Mouse (Mus musculus) midbrain, embryonic 13.5 days (tissue): ENCODE results near the gene Olfr541. TPM values are rescaled to one million over a fixed set of nuclear protein-coding genes. Genes with fewer than 3 reads are reported as not detected.
"Not testable (repeated sequence)": the region's sequence is repeated elsewhere in the genome, so short reads cannot be mapped to it uniquely, and the experiment has no call there.

Experiments
- ATAC-seq: fragments of 200-750 bp; cut with Nextera tagmentation; 2 replicates; pipeline ENCODE4 v1.8.0; 2017; ENCODE audit warnings: mild to moderate bottlenecking, moderate TSS enrichment, moderate library complexity
- H3K27ac ChIP-seq: fragments of 300-500 bp; sonication (generic); 2 replicates; pipeline ENCODE4 v1.5.1; 2015; ENCODE audit warnings: inconsistent platforms, mild to moderate bottlenecking, moderate library complexity
- H3K27me3 ChIP-seq: fragments of 300-500 bp; sonication (generic); 2 replicates; pipeline ENCODE4 v1.6.1; 2015; ENCODE audit warnings: mild to moderate bottlenecking, inconsistent platforms
- H3K36me3 ChIP-seq: fragments of 300-500 bp; sonication (generic); 2 replicates; pipeline ENCODE4 v1.6.1; 2015; ENCODE audit warnings: mild to moderate bottlenecking, inconsistent platforms
- H3K4me1 ChIP-seq: fragments of 300-500 bp; sonication (generic); replicated peaks from 2 replicates; pipeline ENCODE4 v1.6.1; 2015; ENCODE audit warnings: inconsistent platforms
- H3K4me2 ChIP-seq: fragments of 300-500 bp; sonication (generic); replicated peaks from 2 replicates; pipeline ENCODE4 v1.6.1; 2015; ENCODE audit warnings: moderate library complexity, mild to moderate bottlenecking, inconsistent platforms
- H3K4me3 ChIP-seq: fragments of 300-500 bp; sonication (generic); replicated peaks from 2 replicates; pipeline ENCODE4 v1.5.1; 2015; ENCODE audit warnings: mild to moderate bottlenecking, inconsistent platforms
- H3K9ac ChIP-seq: fragments of 300-500 bp; sonication (generic); replicated peaks from 2 replicates; pipeline ENCODE4 v1.6.1; 2015; ENCODE audit warnings: mild to moderate bottlenecking, inconsistent platforms
- H3K9me3 ChIP-seq: fragments of 300-500 bp; sonication (generic); 2 replicates; pipeline ENCODE4 v1.6.1; 2016; ENCODE audit warnings: mild to moderate bottlenecking, inconsistent platforms
- WGBS: fragments of 180-500 bp; shearing (Covaris S2); methylation state at CpG from one replicate; pipeline ENCODE4 v1.1.7; 2015; 5-methylcytosine and 5-hydroxymethylcytosine counted together
- polyA plus RNA-seq: library from polyadenylated mRNA; unstranded; fragments of >200 nt; fragmentation: Nextera tagmentation; extraction: Ambion mirVana; gene quantifications from 2 replicates; pipeline ENCODE4 v1.2.1, GENCODE M21; 2015

Gene Olfr541
- not detected in 2 replicates for polyA plus RNA-seq

DNA sequence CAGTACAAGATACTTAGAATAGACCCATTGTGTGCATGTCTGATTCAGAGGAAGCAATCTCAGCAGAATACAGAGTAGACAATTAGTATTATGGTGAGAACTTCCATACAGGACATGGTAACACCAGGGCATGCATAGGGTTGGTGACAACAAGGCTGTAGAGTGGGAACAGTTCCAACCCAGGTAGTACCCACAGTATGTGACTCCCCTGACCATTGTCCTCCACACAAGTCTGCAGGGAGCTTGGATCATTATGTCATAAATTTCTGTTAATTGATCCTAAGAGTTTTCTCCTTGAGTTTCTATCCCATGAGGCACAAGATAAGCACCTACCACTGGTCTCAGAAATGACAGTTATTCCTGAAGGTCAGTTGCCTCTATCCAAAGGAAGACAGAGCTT lies at the start of gene Olfr541:
Olfr541 (plus strand) TSS at position 301 of the 400 bp plus-strand sequence.
- Histone ChIP-seq H3K4me2 (no peak within 1 kb of the TSS), H3K4me1 (no peaks in the 10 kb centered on the region), H3K4me3 (no peak within 1 kb of the TSS), H3K27ac (no peak within 1 kb of the TSS), H3K36me3 (no peaks in the 10 kb centered on the region), H3K27me3 (no peaks in the 10 kb centered on the region), H3K9ac (no peak within 1 kb of the TSS), H3K9me3 (no peaks in the 10 kb centered on the region)
- no peak for ATAC-seq

GRCm38 (mm10) chr7:140659630-140660029 lies 37.4 kb upstream of the Olfr541 start, which contains the start of gene Olfr539:
Gene Olfr539, plus strand, starts transcription at chr7:140659930.
- Histone ChIP-seq H3K36me3 (no peaks in the 10 kb centered on the region), H3K4me2 (no peak within 1 kb of the TSS), H3K9me3 (no peaks in the 10 kb centered on the region), H3K9ac (no peak within 1 kb of the TSS), H3K4me1 (no peaks in the 10 kb centered on the region), H3K27ac (no peak within 1 kb of the TSS), H3K4me3 (no peak within 1 kb of the TSS), H3K27me3 (no peaks in the 10 kb centered on the region)
- no peak for ATAC-seq
- WGBS = 78% methylated on average over 4 of the region's 4 CpGs

- not testable (repeated sequence) for H3K27ac ChIP-seq, H3K27me3 ChIP-seq, H3K4me2 ChIP-seq, ATAC-seq, H3K9me3 ChIP-seq, H3K9ac ChIP-seq, H3K36me3 ChIP-seq, H3K4me3 ChIP-seq, H3K4me1 ChIP-seq
- 87% methylated on average over 3 of the region's 3 CpGs for WGBS
Observed at GRCm38 (mm10) chr7:140670693-140671092, 26.4 kb upstream of the Olfr541 start.

DNA sequence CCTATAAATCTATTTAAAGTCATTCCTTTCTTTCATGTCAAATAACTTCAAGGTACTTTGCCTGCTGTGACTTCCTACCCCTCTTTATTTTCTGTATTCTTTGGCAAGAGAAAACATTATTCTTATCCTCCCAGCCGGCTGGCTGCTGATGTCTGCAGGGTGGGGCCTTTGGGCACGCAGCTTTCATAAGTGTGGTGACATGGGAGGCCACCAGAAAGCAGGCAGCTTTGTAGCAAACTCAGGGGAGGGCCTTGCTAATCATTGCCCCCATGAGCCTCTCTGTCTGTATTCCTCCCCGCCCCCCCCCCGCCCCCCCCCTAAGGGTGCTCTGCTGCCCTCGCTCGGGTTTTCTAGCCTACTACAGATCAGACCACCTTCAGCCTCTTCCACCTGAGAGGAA lies 21.2 kb upstream of the Olfr541 start:
- no peak for ATAC-seq
- no peak overlapping the region for H3K9ac ChIP-seq
- peak overlapping the region; percentile 44 for H3K4me2 ChIP-seq
- peak overlapping the region; percentile 20; the same call in 1 of the 2 replicates for H3K4me3 ChIP-seq
- no peaks in the 10 kb centered on the region for H3K27me3 ChIP-seq
- no peak overlapping the region for H3K27ac ChIP-seq
- peaks cover 14% of the 10 kb centered on the region for H3K9me3 ChIP-seq
- WGBS = 2% methylated on average over 4 of the region's 6 CpGs
- H3K36me3 ChIP-seq = no peaks in the 10 kb centered on the region
- H3K4me1 ChIP-seq = peaks cover 5% of the 10 kb centered on the region; the same call in 1 of the 2 replicates

- ATAC-seq, H3K27me3 ChIP-seq, H3K4me1 ChIP-seq, H3K36me3 ChIP-seq, H3K9ac ChIP-seq, H3K4me2 ChIP-seq, H3K9me3 ChIP-seq, H3K27ac ChIP-seq, H3K4me3 ChIP-seq: not testable (repeated sequence)
- WGBS = 70% methylated on average over 4 of the region's 4 CpGs
Observed at GRCm38 (mm10) chr7:140679591-140679990, 17.5 kb upstream of the Olfr541 start.

- Histone ChIP-seq H3K4me3 (no peak within 1 kb of the TSS), H3K4me1 (no peaks in the 10 kb centered on the region), H3K9ac (no peak within 1 kb of the TSS), H3K9me3 (peaks cover 5% of the 10 kb centered on the region; the same call in 1 of the 2 replicates), H3K4me2 (no peak within 1 kb of the TSS), H3K27ac (no peak within 1 kb of the TSS), H3K36me3 (no peaks in the 10 kb centered on the region), H3K27me3 (no peaks in the 10 kb centered on the region)
- no peak for ATAC-seq
- WGBS = 94% methylated on average over 1 of the region's 1 CpGs
Observed at GRCm38 (mm10) chr7:140681651-140682050, 15.4 kb upstream of the Olfr541 start, which contains the start of gene Olfr45. Gene Olfr45, plus strand, starts transcription at chr7:140681951.

GRCm38 (mm10) chr7:140706348-140706747 lies 9.3 kb downstream of the Olfr541 start:
- Histone ChIP-seq H3K9ac (no peak overlapping the region), H3K4me1 (no peaks in the 10 kb centered on the region; the same call in 1 of the 2 replicates), H3K9me3 (no peaks in the 10 kb centered on the region), H3K4me3 (no peak overlapping the region), H3K36me3 (no peaks in the 10 kb centered on the region), H3K27me3 (no peaks in the 10 kb centered on the region), H3K27ac (no peak overlapping the region), H3K4me2 (no peak overlapping the region)
- ATAC-seq = no peak
- 25% methylated on average over 2 of the region's 2 CpGs for WGBS

- Histone ChIP-seq H3K4me2 (no peak overlapping the region), H3K36me3 (no peaks in the 10 kb centered on the region), H3K4me1 (no peaks in the 10 kb centered on the region; the same call in 1 of the 2 replicates), H3K27ac (no peak overlapping the region), H3K9ac (no peak overlapping the region), H3K4me3 (no peak overlapping the region), H3K27me3 (no peaks in the 10 kb centered on the region), H3K9me3 (no peaks in the 10 kb centered on the region)
- ATAC-seq = no peak
- WGBS = 87% methylated on average over 6 of the region's 6 CpGs
Observed at GRCm38 (mm10) chr7:140707536-140708284, 10.6 kb downstream of the Olfr541 start.

- H3K4me2 ChIP-seq = no peak overlapping the region
- H3K9me3 ChIP-seq = no peaks in the 10 kb centered on the region
- 84% methylated on average over 7 of the region's 7 CpGs for whole genome bisulfite sequencing
- no peak for ATAC-seq
- no peaks in the 10 kb centered on the region for H3K36me3 ChIP-seq
- H3K27me3 ChIP-seq = no peaks in the 10 kb centered on the region
- H3K4me3 ChIP-seq = no peak overlapping the region
- no peak overlapping the region for H3K27ac ChIP-seq
- H3K4me1 ChIP-seq = no peaks in the 10 kb centered on the region
- no peak overlapping the region for H3K9ac ChIP-seq
Observed at GRCm38 (mm10) chr7:140717155-140718055, 20.3 kb downstream of the Olfr541 start.

- 84% methylated on average over 6 of the region's 6 CpGs for WGBS
- no peaks in the 10 kb centered on the region for H3K27me3 ChIP-seq
- H3K9ac ChIP-seq = no peak overlapping the region
- H3K4me3 ChIP-seq = no peak overlapping the region
- no peaks in the 10 kb centered on the region for H3K36me3 ChIP-seq
- no peak overlapping the region for H3K4me2 ChIP-seq
- no peak for ATAC-seq
- peaks cover 2% of the 10 kb centered on the region; the same call in 1 of the 2 replicates for H3K9me3 ChIP-seq
- no peaks in the 10 kb centered on the region for H3K4me1 ChIP-seq
- no peak overlapping the region for H3K27ac ChIP-seq
Observed at GRCm38 (mm10) chr7:140721095-140721494, 24.0 kb downstream of the Olfr541 start.

- Histone ChIP-seq H3K27ac (no peak overlapping the region), H3K4me3 (no peak overlapping the region)
- ATAC-seq = no peak
Observed at GRCm38 (mm10) chr7:140725558-140725957, 28.5 kb downstream of the Olfr541 start.

DNA sequence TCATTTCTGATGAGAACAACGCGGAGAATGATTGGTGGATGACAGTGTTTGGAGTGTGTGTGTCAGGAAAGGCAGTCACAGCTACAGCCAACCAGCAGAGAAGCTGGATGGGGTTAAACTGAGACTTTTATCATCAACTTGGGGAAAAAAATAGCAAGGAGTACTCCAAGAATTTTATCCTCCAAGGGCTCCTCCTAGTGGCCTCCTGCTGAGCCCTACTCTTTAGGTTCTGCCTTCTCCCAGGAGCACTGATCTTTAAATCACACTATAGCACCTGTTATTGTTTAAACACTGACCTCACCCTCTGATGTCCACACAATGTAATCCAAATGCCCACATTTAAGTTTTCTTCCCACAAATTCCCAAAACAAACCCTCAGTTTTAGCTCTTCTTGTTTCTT lies 36.1 kb downstream of the Olfr541 start:
- no peak overlapping the region for H3K9ac ChIP-seq
- H3K36me3 ChIP-seq = no peaks in the 10 kb centered on the region
- WGBS = 69% methylated on average over 2 of the region's 2 CpGs
- no peaks in the 10 kb centered on the region for H3K4me1 ChIP-seq
- ATAC-seq = no peak
- H3K9me3 ChIP-seq = no peaks in the 10 kb centered on the region
- H3K27ac ChIP-seq = no peak overlapping the region
- H3K4me2 ChIP-seq = no peak overlapping the region
- H3K4me3 ChIP-seq = no peak overlapping the region
- no peaks in the 10 kb centered on the region for H3K27me3 ChIP-seq

More at GRCm38 (mm10) chr7:140725558-140725957, 28.5 kb downstream of the Olfr541 start:
- peaks cover 2% of the 10 kb centered on the region; the same call in 1 of the 2 replicates for H3K9me3 ChIP-seq
- H3K4me1 ChIP-seq = no peaks in the 10 kb centered on the region
- no peak overlapping the region for H3K9ac ChIP-seq
- no peaks in the 10 kb centered on the region for H3K27me3 ChIP-seq
- H3K36me3 ChIP-seq = no peaks in the 10 kb centered on the region
- H3K4me2 ChIP-seq = no peak overlapping the region
